Mouse (Mus musculus) stomach, adult 2 months (tissue): ENCODE data around the gene Blm. TPM values are rescaled to one million over a fixed set of nuclear protein-coding genes. Genes with fewer than 3 reads are reported as not detected.

Experiments
- polyA plus RNA-seq: library from polyadenylated mRNA; depleted of rRNA; stranded (reverse); fragments of >200 nt; gene quantifications from 2 replicates; pipeline ENCODE4 v1.2.3, GENCODE M21; 2012; rRNA removed

Gene Blm
- polyA plus RNA-seq, result 0.19 and 0.91 TPM in 2 replicates

DNA sequence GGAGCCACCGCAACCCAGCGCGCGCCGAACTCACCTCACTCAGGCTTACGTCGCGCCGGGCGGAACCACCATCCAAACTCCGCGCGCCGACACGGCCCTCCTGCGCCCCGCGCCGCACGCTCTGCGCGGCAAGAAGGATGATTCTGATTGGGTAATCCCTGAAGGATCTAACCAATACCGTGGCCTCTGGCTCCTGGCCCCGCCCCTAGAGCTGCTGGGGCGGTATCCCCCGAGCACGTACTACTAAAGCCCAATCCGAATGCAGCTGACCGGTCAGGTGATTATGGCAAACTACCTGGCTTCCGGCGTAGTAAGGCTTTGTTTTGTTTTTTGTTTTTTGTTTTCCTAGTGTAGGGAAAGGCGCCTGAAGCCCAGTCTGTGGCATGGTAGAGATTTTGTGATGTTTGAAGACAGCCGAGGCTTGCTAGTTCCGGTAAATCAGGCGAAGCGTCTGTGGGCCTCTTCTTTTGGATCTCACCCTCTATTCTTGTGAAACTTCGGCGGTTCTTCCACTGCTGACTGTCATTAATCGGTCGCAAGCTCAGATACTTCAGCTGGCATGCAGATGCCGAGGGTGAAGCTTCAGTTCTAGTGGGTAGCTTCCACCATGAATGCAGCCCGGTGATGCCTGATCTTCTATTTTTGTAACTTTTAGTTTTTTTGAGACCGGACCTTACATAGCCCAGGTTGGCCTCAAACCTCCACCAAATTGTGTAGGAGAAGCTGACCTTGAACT is at the start of gene Blm:
TSS of gene Blm (minus strand) at position 111 of the 736 bp plus-strand sequence.

GRCm38 (mm10) chr7:80405188-80405695 is 129.7 kb downstream of the Blm start, which contains the start of gene Furin:
Gene Furin, minus strand, starts transcription at chr7:80405436.

Other genes starting within 250 kb of the Blm start
- gene Prc1, start 240.7 kb downstream of the Blm start, polyA plus RNA-seq, result 3.4 and 4.5 TPM in 2 replicates
- gene Rccd1, start 210.7 kb downstream of the Blm start, polyA plus RNA-seq, result 3.5 and 3.6 TPM in 2 replicates
- 41.4 and 45.6 TPM in 2 replicates for gene Unc45a, start 194.1 kb downstream of the Blm start, polyA plus RNA-seq
- 7.8 and 8.3 TPM in 2 replicates for gene Hddc3, start 192.0 kb downstream of the Blm start, polyA plus RNA-seq
- 23.3 and 27.7 TPM in 2 replicates for gene Man2a2, start 163.7 kb downstream of the Blm start, polyA plus RNA-seq
- 27.2 and 33.1 TPM in 2 replicates for gene Fes, start 147.2 kb downstream of the Blm start, polyA plus RNA-seq
- 497 and 619 TPM in 2 replicates for gene Furin, start 129.7 kb downstream of the Blm start, polyA plus RNA-seq
- 7.5 and 8.3 TPM in 2 replicates for gene Crtc3, start 153.8 kb upstream of the Blm start, polyA plus RNA-seq